Mouse (Mus musculus) lung, embryonic 14.5 days (tissue): ENCODE measurements around the gene Clp1. TPM values are rescaled to one million over a fixed set of nuclear protein-coding genes. Genes with fewer than 3 reads are reported as not detected.

Experiments
- ATAC-seq: fragments of 200-750 bp; cut with Nextera tagmentation; 2 replicates; pipeline ENCODE4 v1.8.0; 2017; ENCODE audit warnings: mild to moderate bottlenecking, moderate TSS enrichment, moderate library complexity; ENCODE audit not compliant: insufficient read depth
- DNase-seq: peaks from one replicate; pipeline ENCODE4 v3.0.0-alpha.2; 2015
- H3K27ac ChIP-seq: fragments of 300-500 bp; sonication (generic); 2 replicates; pipeline ENCODE4 v1.5.1; 2014; ENCODE audit warnings: low read depth, mild to moderate bottlenecking, moderate library complexity
- H3K27me3 ChIP-seq: fragments of 300-500 bp; sonication (generic); 2 replicates; pipeline ENCODE4 v1.6.1; 2014; ENCODE audit warnings: low read length, control low read depth; ENCODE audit not compliant: insufficient read depth
- H3K36me3 ChIP-seq: fragments of 300-500 bp; sonication (generic); 2 replicates; pipeline ENCODE4 v1.6.1; 2014; ENCODE audit warnings: control low read depth; ENCODE audit not compliant: insufficient read depth
- H3K4me1 ChIP-seq: fragments of 300-500 bp; sonication (generic); 2 replicates; pipeline ENCODE4 v1.6.1; 2014; ENCODE audit warnings: antibody characterized with exemption, control low read depth; ENCODE audit not compliant: insufficient read depth
- H3K4me2 ChIP-seq: fragments of 300-500 bp; sonication (generic); 2 replicates; pipeline ENCODE4 v1.6.1; 2014; ENCODE audit warnings: mild to moderate bottlenecking
- H3K4me3 ChIP-seq: fragments of 300-500 bp; sonication (generic); 2 replicates; pipeline ENCODE4 v1.5.1; 2014; ENCODE audit warnings: low read depth, low read length
- H3K9ac ChIP-seq: fragments of 300-500 bp; sonication (generic); 2 replicates; pipeline ENCODE4 v1.6.1; 2014
- H3K9me3 ChIP-seq: fragments of 300-500 bp; sonication (generic); 2 replicates; pipeline ENCODE4 v1.6.1; 2016; ENCODE audit warnings: low read depth, low read length, control low read depth
- CTCF ChIP-seq: IDR thresholded peaks from 2 replicates; pipeline ENCODE4 v1.5.1; 2016; ENCODE audit warnings: antibody characterized with exemption, low read depth
- WGBS: fragments of 180-500 bp; shearing (Covaris S2); extraction: QIAGEN DNeasy Blood & Tissue Kit; methylation state at CpG from one replicate; pipeline ENCODE4 v1.1.7; 2014; 5-methylcytosine and 5-hydroxymethylcytosine counted together
- polyA plus RNA-seq: library from polyadenylated mRNA; unstranded; fragments of >200 nt; fragmentation: Nextera tagmentation; extraction: Ambion mirVana; gene quantifications from 2 replicates; pipeline ENCODE4 v1.2.1, GENCODE M21; 2014

Clp1 gene
- polyA plus RNA-seq, 1 experiment from 2014 or later, result 25.6 TPM

- peaks cover 3% of the 10 kb centered on the region; the same call in 1 of the 2 replicates for H3K27me3 ChIP-seq
- H3K36me3 ChIP-seq, result peaks cover 21% of the 10 kb centered on the region
- H3K4me1 ChIP-seq, result peaks cover 23% of the 10 kb centered on the region
- peak overlapping the region; percentile 37; the same call in 1 of the 2 replicates for H3K27ac ChIP-seq
- peak overlapping the region; percentile 94 for H3K4me2 ChIP-seq
- ATAC-seq (no peak), DNase-seq (peak; percentile 65)
- WGBS, result 55% methylated on average over 15 of the region's 15 CpGs
- no peaks in the 10 kb centered on the region for H3K9me3 ChIP-seq
- H3K4me3 ChIP-seq, result peak overlapping the region; percentile 94; the same call in 1 of the 2 replicates
- 0 out of 2 replicates have a peak overlapping the region, but pooled peaks have one; percentile 3 for H3K9ac ChIP-seq
- peak; percentile 44 for TF ChIP-seq CTCF
Measured at GRCm38 (mm10) chr2:84740608-84741333, 13.6 kb upstream of the Clp1 start.

- Histone ChIP-seq H3K27me3 (peaks cover 3% of the 10 kb centered on the region; the same call in 1 of the 2 replicates), H3K9me3 (no peaks in the 10 kb centered on the region), H3K9ac (no peak overlapping the region), H3K4me2 (peak overlapping the region; percentile 47), H3K27ac (peak overlapping the region; percentile 40; the same call in 1 of the 2 replicates), H3K4me3 (peak overlapping the region; percentile 10; the same call in 1 of the 2 replicates), H3K36me3 (peaks cover 21% of the 10 kb centered on the region), H3K4me1 (peaks cover 18% of the 10 kb centered on the region)
- DNase-seq (peak; percentile 76), ATAC-seq (peak; percentile 29)
- peak; percentile 71 for TF ChIP-seq CTCF
- WGBS, result under 1% methylated on average over 12 of the region's 12 CpGs
Measured at GRCm38 (mm10) chr2:84738271-84738911, 11.2 kb upstream of the Clp1 start.

GRCm38 (mm10) chr2:84737451-84737925 lies 10.3 kb upstream of the Clp1 start:
- no peaks in the 10 kb centered on the region for H3K9me3 ChIP-seq
- peak overlapping the region; percentile 47 for H3K4me2 ChIP-seq
- H3K27me3 ChIP-seq, result peaks cover 3% of the 10 kb centered on the region; the same call in 1 of the 2 replicates
- peaks cover 18% of the 10 kb centered on the region for H3K4me1 ChIP-seq
- peak overlapping the region; percentile 4; the same call in 1 of the 2 replicates for H3K9ac ChIP-seq
- TF ChIP-seq CTCF, result peak; percentile 50
- 4% methylated on average over 8 of the region's 8 CpGs for WGBS
- 0 out of 2 replicates have a peak overlapping the region, but pooled peaks have one; percentile 3 for H3K4me3 ChIP-seq
- DNase-seq (peak; percentile 74), ATAC-seq (peak; percentile 39)
- peaks cover 21% of the 10 kb centered on the region for H3K36me3 ChIP-seq
- H3K27ac ChIP-seq, result peak overlapping the region; percentile 40

- TF ChIP-seq CTCF, result no peak
- Histone ChIP-seq H3K4me2 (peak overlapping the region; percentile 47), H3K9me3 (no peaks in the 10 kb centered on the region), H3K36me3 (peaks cover 18% of the 10 kb centered on the region), H3K27me3 (peaks cover 3% of the 10 kb centered on the region; the same call in 1 of the 2 replicates), H3K4me3 (peak overlapping the region; percentile 22), H3K27ac (no peak overlapping the region), H3K9ac (peak overlapping the region; percentile 11; the same call in 1 of the 2 replicates), H3K4me1 (peaks cover 18% of the 10 kb centered on the region; the same call in 1 of the 2 replicates)
- ATAC-seq (0 out of 2 replicates have a peak, but pooled peaks have one; percentile 1), DNase-seq (peak; percentile 57)
- 6% methylated on average over 27 of the region's 27 CpGs for whole genome bisulfite sequencing
Measured at GRCm38 (mm10) chr2:84736312-84737161, 9.4 kb upstream of the Clp1 start.

GRCm38 (mm10) chr2:84735346-84735920 lies 8.3 kb upstream of the Clp1 start:
- ATAC-seq, result no peak
- peak; percentile 23 for DNase-seq
- TF ChIP-seq CTCF, result no peak
- Histone ChIP-seq H3K27me3 (peaks cover 3% of the 10 kb centered on the region; the same call in 1 of the 2 replicates), H3K27ac (peak overlapping the region; percentile 46; the same call in 1 of the 2 replicates), H3K4me2 (peak overlapping the region; percentile 54), H3K4me1 (peaks cover 11% of the 10 kb centered on the region; the same call in 1 of the 2 replicates), H3K9me3 (no peaks in the 10 kb centered on the region), H3K9ac (peak overlapping the region; percentile 4; the same call in 1 of the 2 replicates), H3K4me3 (peak overlapping the region; percentile 37; the same call in 1 of the 2 replicates), H3K36me3 (peaks cover 7% of the 10 kb centered on the region)
- 16% methylated on average over 7 of the region's 7 CpGs for WGBS

GRCm38 (mm10) chr2:84734919-84735318 lies 7.8 kb upstream of the Clp1 start:
- WGBS, result 2% methylated on average over 2 of the region's 2 CpGs
- Histone ChIP-seq H3K9me3 (no peaks in the 10 kb centered on the region), H3K4me1 (peaks cover 11% of the 10 kb centered on the region; the same call in 1 of the 2 replicates), H3K4me3 (peak overlapping the region; percentile 37), H3K27me3 (peaks cover 3% of the 10 kb centered on the region; the same call in 1 of the 2 replicates), H3K4me2 (peak overlapping the region; percentile 54), H3K9ac (peak overlapping the region; percentile 49), H3K36me3 (peaks cover 2% of the 10 kb centered on the region), H3K27ac (0 out of 2 replicates have a peak overlapping the region, but pooled peaks have one; percentile 46)
- no peak for TF ChIP-seq CTCF
- DNase-seq (no peak), ATAC-seq (no peak)
